Mouse (Mus musculus) forebrain, embryonic 14.5 days (tissue): ENCODE results near the gene Mfap5. TPM values are rescaled to one million over a fixed set of nuclear protein-coding genes. Genes with fewer than 3 reads are reported as not detected.

Experiments
- polyA plus RNA-seq: library from polyadenylated mRNA; unstranded; fragments of >200 nt; fragmentation: Nextera tagmentation; extraction: Ambion mirVana; gene quantifications from 2 replicates; pipeline ENCODE4 v1.2.1, GENCODE M21; 2014

Mfap5 gene
- polyA plus RNA-seq, 1 experiment from 2014 or later: 1.1 TPM

Other genes with a start within 250 kb of the Mfap5 start
- gene Klrg1, start 223.0 kb upstream of the Mfap5 start, polyA plus RNA-seq: 0.32 and 0.70 TPM in 2 replicates
- 63.1 and 63.3 TPM in 2 replicates for gene M6pr, start 197.1 kb upstream of the Mfap5 start, polyA plus RNA-seq
- 30.6 and 34.0 TPM in 2 replicates for gene Phc1, start 165.3 kb upstream of the Mfap5 start, polyA plus RNA-seq
- gene Rimklb, start 7.1 kb upstream of the Mfap5 start, polyA plus RNA-seq: 105 and 108 TPM in 2 replicates
- gene Aicda, start 48.0 kb downstream of the Mfap5 start, polyA plus RNA-seq: 0.43 and 0.52 TPM in 2 replicates
- gene Apobec1, start 96.6 kb downstream of the Mfap5 start, polyA plus RNA-seq: 3.7 and 4.3 TPM in 2 replicates
- not detected in 2 replicates for gene Gdf3, start 104.2 kb downstream of the Mfap5 start, polyA plus RNA-seq
- not detected in 2 replicates for gene Dppa3, start 120.6 kb downstream of the Mfap5 start, polyA plus RNA-seq
- 0.12 and 0.30 TPM in 2 replicates for gene Nanog, start 201.6 kb downstream of the Mfap5 start, polyA plus RNA-seq